19 mouse cellular contexts compared by ENCODE assay signal in the genomic region with DNA sequence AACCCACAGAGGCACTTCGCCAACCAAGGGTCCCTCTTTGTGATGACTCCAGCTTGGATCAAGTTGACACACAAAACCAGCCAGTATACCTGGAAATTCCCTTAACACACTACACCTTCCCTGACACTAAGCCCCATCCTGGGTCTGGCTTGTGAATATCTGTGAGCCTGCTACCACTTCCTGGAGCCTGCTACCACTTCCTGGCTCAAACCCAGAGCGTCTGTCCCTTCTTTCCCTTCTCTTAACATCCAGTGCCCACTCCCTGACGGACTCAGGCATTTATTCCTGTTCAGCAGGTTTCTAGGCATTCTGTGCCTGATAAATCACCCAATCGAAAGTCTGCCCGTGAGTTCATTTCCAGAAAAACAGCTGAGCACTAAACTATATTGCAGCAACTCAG.
"Had no signal": no experiment of that assay in that cellular context is flagged by ENCODE, and none has a peak within 500 bp of the region (broad histone marks: within the 10 kb centered on the region; RNA-seq: fewer than 3 reads in every experiment).

No protein-coding gene starts in this region.

- H3K27ac ChIP-seq: midbrain, embryonic 10.5 days; midbrain, embryonic 12.5 days; neural tube, embryonic 13.5 days; neural tube, embryonic 15.5 days had no signal

- H3K4me3 ChIP-seq: midbrain, embryonic 10.5 days; midbrain, embryonic 12.5 days; myocyte; neural tube, embryonic 13.5 days; neural tube, embryonic 15.5 days had no signal

- H3K4me2 ChIP-seq: lung, embryonic 14.5 days; midbrain, embryonic 12.5 days; neural tube, embryonic 13.5 days; neural tube, embryonic 15.5 days had no signal

- DNase-seq: lung, adult 18-20 months; lung, embryonic 14.5 days; lung, postnatal 10 days; lung, postnatal 4 days; midbrain, embryonic 14.5 days; retina, postnatal 1 day; right cerebral cortex, adult 18-20 months; right cerebral cortex, postnatal 25 days; right cerebral cortex, postnatal 4 days; spleen, adult 18-20 months; thymus, adult 2 months; thymus, postnatal 25 days; thymus, postnatal 4 days had no signal

- ATAC-seq: midbrain, embryonic 16.5 days had no signal

- H3K27me3 ChIP-seq: midbrain, embryonic 12.5 days; neural tube, embryonic 13.5 days; neural tube, embryonic 15.5 days had no signal

- H3K36me3 ChIP-seq: midbrain, embryonic 10.5 days; midbrain, embryonic 12.5 days; neural tube, embryonic 13.5 days; neural tube, embryonic 15.5 days had no signal

- H3K9me3 ChIP-seq: midbrain, embryonic 10.5 days; midbrain, embryonic 12.5 days; neural tube, embryonic 13.5 days; neural tube, embryonic 15.5 days had no signal

- H3K9ac ChIP-seq: lung, embryonic 14.5 days; midbrain, embryonic 12.5 days; neural tube, embryonic 13.5 days; neural tube, embryonic 15.5 days had no signal

- H3K4me1 ChIP-seq: midbrain, embryonic 10.5 days; midbrain, embryonic 12.5 days; neural tube, embryonic 13.5 days had no signal
